Mouse (Mus musculus) hindbrain, embryonic 11.5 days (tissue): ENCODE measurements around the gene Tor2a. TPM values are rescaled to one million over a fixed set of nuclear protein-coding genes. Genes with fewer than 3 reads are reported as not detected.

ENCODE experiments used
- ATAC-seq: fragments of 200-750 bp; cut with Nextera tagmentation; 2 replicates; pipeline ENCODE4 v1.8.0; 2017; ENCODE audit warnings: mild to moderate bottlenecking, moderate TSS enrichment, moderate library complexity; ENCODE audit not compliant: low FRiP score
- DNase-seq: peaks from one replicate; pipeline ENCODE4 v3.0.0-alpha.2; 2015; ENCODE audit warnings: low spot score
- H3K27ac ChIP-seq: fragments of 300-500 bp; sonication (generic); 2 replicates; pipeline ENCODE4 v1.5.1; 2014; ENCODE audit warnings: mild to moderate bottlenecking, low read depth, low read length
- H3K27me3 ChIP-seq: fragments of 300-500 bp; sonication (generic); 2 replicates; pipeline ENCODE4 v1.6.1; 2014; ENCODE audit warnings: mild to moderate bottlenecking, low read length, moderate library complexity, mixed read lengths; ENCODE audit not compliant: control insufficient read depth, insufficient read depth
- H3K36me3 ChIP-seq: fragments of 300-500 bp; sonication (generic); 2 replicates; pipeline ENCODE4 v1.6.1; 2014; ENCODE audit warnings: mild to moderate bottlenecking, low read length, moderate library complexity, mixed read lengths; ENCODE audit not compliant: control insufficient read depth, insufficient read depth
- H3K4me1 ChIP-seq: fragments of 300-500 bp; sonication (generic); replicated peaks from 2 replicates; pipeline ENCODE4 v1.6.1; 2014; ENCODE audit warnings: low read length, mixed read lengths; ENCODE audit not compliant: control insufficient read depth, insufficient read depth
- H3K4me2 ChIP-seq: fragments of 300-500 bp; sonication (generic); replicated peaks from 2 replicates; pipeline ENCODE4 v1.6.1; 2014; ENCODE audit warnings: mild to moderate bottlenecking, low read depth, low read length
- H3K4me3 ChIP-seq: fragments of 300-500 bp; sonication (generic); 2 replicates; pipeline ENCODE4 v1.5.1; 2014; ENCODE audit warnings: low read depth, low read length
- H3K9ac ChIP-seq: fragments of 300-500 bp; sonication (generic); 2 replicates; pipeline ENCODE4 v1.6.1; 2014; ENCODE audit warnings: low read depth, low read length
- H3K9me3 ChIP-seq: fragments of 300-500 bp; sonication (generic); 2 replicates; pipeline ENCODE4 v1.6.1; 2016; ENCODE audit warnings: low read length; ENCODE audit not compliant: control insufficient read depth
- WGBS: fragments of 180-500 bp; shearing (Covaris S2); extraction: QIAGEN DNeasy Blood & Tissue Kit; methylation state at CpG from one replicate; pipeline ENCODE4 v1.1.7; 2014; 5-methylcytosine and 5-hydroxymethylcytosine counted together
- polyA plus RNA-seq: library from polyadenylated mRNA; unstranded; fragments of >200 nt; fragmentation: Nextera tagmentation; extraction: Ambion mirVana; gene quantifications from 2 replicates; pipeline ENCODE4 v1.2.1, GENCODE M21; 2014

The Tor2a gene
- polyA plus RNA-seq, 1 experiment from 2014 or later = 53.1 TPM

GRCm38 (mm10) chr2:32724149-32724548, 32.9 kb upstream of the Tor2a start:
- H3K27ac ChIP-seq = no peak overlapping the region
- no peak overlapping the region for H3K4me3 ChIP-seq
- no peaks in the 10 kb centered on the region for H3K36me3 ChIP-seq
- H3K4me1 ChIP-seq = no peaks in the 10 kb centered on the region
- no peak overlapping the region for H3K9ac ChIP-seq
- no peak for DNase-seq
- H3K9me3 ChIP-seq = no peaks in the 10 kb centered on the region
- no peaks in the 10 kb centered on the region for H3K27me3 ChIP-seq
- ATAC-seq = no peak
- WGBS = 88% methylated on average over 4 of the region's 4 CpGs
- no peak overlapping the region for H3K4me2 ChIP-seq

- Histone ChIP-seq H3K36me3 (no peaks in the 10 kb centered on the region), H3K4me2 (no peak overlapping the region), H3K4me1 (no peaks in the 10 kb centered on the region), H3K9me3 (no peaks in the 10 kb centered on the region), H3K4me3 (no peak overlapping the region), H3K27me3 (no peaks in the 10 kb centered on the region), H3K27ac (no peak overlapping the region), H3K9ac (no peak overlapping the region)
- ATAC-seq (no peak), DNase-seq (no peak)
- WGBS = 83% methylated on average over 16 of the region's 16 CpGs
Observed at GRCm38 (mm10) chr2:32724832-32725790, 31.9 kb upstream of the Tor2a start.

GRCm38 (mm10) chr2:32727435-32727834, 29.6 kb upstream of the Tor2a start:
- ATAC-seq (peak; percentile 94), DNase-seq (peak; percentile 94)
- WGBS = 1% methylated on average over 16 of the region's 16 CpGs
- Histone ChIP-seq H3K36me3 (no peaks in the 10 kb centered on the region), H3K27me3 (no peaks in the 10 kb centered on the region), H3K4me2 (peak overlapping the region; percentile 32), H3K9ac (0 out of 2 replicates have a peak overlapping the region, but pooled peaks have one; percentile 29), H3K9me3 (no peaks in the 10 kb centered on the region), H3K4me1 (0 out of 2 replicates have a peak, but pooled peaks cover 2% of the 10 kb centered on the region), H3K4me3 (peak overlapping the region; percentile 27), H3K27ac (no peak overlapping the region)

GRCm38 (mm10) chr2:32728463-32728862, 28.6 kb upstream of the Tor2a start:
- DNase-seq = no peak
- Histone ChIP-seq H3K9ac (no peak overlapping the region), H3K27ac (no peak overlapping the region), H3K27me3 (no peaks in the 10 kb centered on the region), H3K4me2 (no peak overlapping the region), H3K4me3 (no peak overlapping the region), H3K9me3 (no peaks in the 10 kb centered on the region), H3K4me1 (0 out of 2 replicates have a peak, but pooled peaks cover 2% of the 10 kb centered on the region), H3K36me3 (no peaks in the 10 kb centered on the region)
- no peak for ATAC-seq
- WGBS = 49% methylated on average over 7 of the region's 7 CpGs

DNA sequence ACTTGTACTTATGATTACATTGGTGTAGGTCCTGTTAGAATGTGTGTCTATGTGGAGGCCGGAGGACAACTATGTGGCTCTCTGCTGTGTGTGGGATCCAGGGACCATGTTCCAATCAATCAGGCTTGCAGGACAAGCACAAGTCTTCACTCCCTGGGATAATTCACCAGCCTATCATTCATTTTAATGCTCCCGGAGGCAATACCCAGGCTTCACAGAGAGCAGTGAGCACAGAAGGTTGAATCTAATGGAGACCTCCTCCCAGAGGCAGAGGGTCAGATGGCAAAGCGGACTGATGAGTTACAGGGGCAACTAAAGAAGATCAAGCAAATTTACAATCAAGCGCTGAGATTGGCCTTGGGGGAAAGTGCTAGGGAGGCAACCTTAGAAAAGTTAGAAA, 27.5 kb upstream of the Tor2a start:
- Histone ChIP-seq H3K4me1 (peaks cover 2% of the 10 kb centered on the region; the same call in 1 of the 2 replicates), H3K4me3 (no peak overlapping the region), H3K9ac (no peak overlapping the region), H3K27ac (no peak overlapping the region), H3K27me3 (no peaks in the 10 kb centered on the region), H3K36me3 (no peaks in the 10 kb centered on the region), H3K9me3 (no peaks in the 10 kb centered on the region), H3K4me2 (no peak overlapping the region)
- ATAC-seq = no peak
- no peak for DNase-seq
- 69% methylated on average over 4 of the region's 4 CpGs for WGBS

DNA sequence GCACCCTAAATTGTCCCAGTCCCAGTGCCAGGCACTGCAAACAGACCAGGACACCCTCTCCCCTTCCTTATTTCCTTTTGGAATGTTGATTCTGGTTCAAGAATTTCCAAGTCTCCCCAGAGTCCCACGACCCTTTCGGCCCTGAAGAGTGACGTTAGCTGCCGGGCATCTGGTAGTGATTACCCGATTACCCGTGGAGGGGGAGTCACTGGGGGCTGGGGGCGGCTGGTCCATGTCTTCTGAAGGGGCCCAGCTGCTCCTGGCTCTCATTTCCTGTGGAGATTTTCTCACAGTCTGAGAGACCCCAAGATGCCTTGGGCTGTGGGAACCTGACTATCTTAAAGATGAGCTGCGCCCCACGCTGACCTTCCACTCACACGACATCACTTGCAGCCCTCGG, 26.2 kb upstream of the Tor2a start:
- no peaks in the 10 kb centered on the region for H3K27me3 ChIP-seq
- DNase-seq (peak; percentile 44), ATAC-seq (no peak)
- H3K4me2 ChIP-seq = no peak overlapping the region
- no peaks in the 10 kb centered on the region for H3K36me3 ChIP-seq
- H3K4me1 ChIP-seq = peaks cover 2% of the 10 kb centered on the region; the same call in 1 of the 2 replicates
- H3K4me3 ChIP-seq = no peak overlapping the region
- H3K27ac ChIP-seq = no peak overlapping the region
- WGBS = 42% methylated on average over 11 of the region's 11 CpGs
- H3K9ac ChIP-seq = no peak overlapping the region
- no peaks in the 10 kb centered on the region for H3K9me3 ChIP-seq

DNA sequence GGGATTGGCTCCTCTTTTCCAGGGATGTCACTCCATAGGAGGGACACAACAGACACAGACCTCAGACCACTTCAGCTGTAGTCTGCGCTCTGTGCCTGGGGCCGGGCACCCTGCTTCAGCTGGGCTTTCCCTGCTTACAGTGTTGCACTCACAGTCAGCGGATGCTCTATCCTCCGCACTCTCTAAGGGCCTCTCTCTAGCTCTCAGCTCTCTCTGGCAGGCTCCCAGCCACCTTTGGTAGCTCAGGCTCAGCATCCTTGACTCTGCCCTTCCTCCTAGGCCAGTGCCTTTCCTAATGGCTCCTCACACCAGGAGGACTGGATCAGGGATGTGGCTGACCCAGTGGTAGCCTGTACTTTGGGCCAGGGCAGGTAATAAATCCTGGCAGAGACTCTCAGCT, 25.1 kb upstream of the Tor2a start:
- Histone ChIP-seq H3K9ac (no peak overlapping the region), H3K27ac (no peak overlapping the region), H3K4me3 (no peak overlapping the region), H3K27me3 (no peaks in the 10 kb centered on the region), H3K4me2 (no peak overlapping the region), H3K9me3 (no peaks in the 10 kb centered on the region), H3K4me1 (peaks cover 2% of the 10 kb centered on the region; the same call in 1 of the 2 replicates), H3K36me3 (no peaks in the 10 kb centered on the region)
- 76% methylated on average over 4 of the region's 4 CpGs for WGBS
- ATAC-seq (no peak), DNase-seq (no peak)

DNA sequence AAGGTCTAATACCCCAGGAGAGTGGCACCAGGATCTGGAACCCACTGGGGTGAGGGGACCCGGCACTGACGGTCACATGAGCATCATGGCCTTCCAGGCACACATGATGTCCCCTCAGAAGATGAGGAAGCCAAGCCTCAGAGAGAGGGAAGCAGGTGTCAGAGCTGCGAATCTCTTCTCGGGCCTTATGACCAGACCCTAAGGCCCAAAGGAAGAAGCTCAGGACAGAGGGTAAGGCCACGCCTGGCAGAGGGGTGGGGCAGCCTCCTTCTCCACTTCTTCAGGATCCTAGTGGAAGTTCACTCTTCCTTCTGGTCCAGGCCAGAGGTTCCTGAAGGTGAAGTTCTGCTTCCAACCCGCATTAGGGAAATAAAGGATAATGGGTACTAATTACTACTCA, 24.3 kb upstream of the Tor2a start:
- Histone ChIP-seq H3K36me3 (no peaks in the 10 kb centered on the region), H3K4me3 (no peak overlapping the region), H3K9me3 (no peaks in the 10 kb centered on the region), H3K27me3 (no peaks in the 10 kb centered on the region), H3K4me1 (peaks cover 2% of the 10 kb centered on the region; the same call in 1 of the 2 replicates), H3K9ac (no peak overlapping the region), H3K27ac (no peak overlapping the region), H3K4me2 (no peak overlapping the region)
- ATAC-seq (no peak), DNase-seq (no peak)
- 83% methylated on average over 6 of the region's 6 CpGs for WGBS

- H3K9me3 ChIP-seq = no peaks in the 10 kb centered on the region
- H3K9ac ChIP-seq = no peak overlapping the region
- H3K27me3 ChIP-seq = no peaks in the 10 kb centered on the region
- H3K27ac ChIP-seq = no peak overlapping the region
- H3K4me1 ChIP-seq = peaks cover 2% of the 10 kb centered on the region; the same call in 1 of the 2 replicates
- no peak overlapping the region for H3K4me2 ChIP-seq
- no peak for ATAC-seq
- H3K36me3 ChIP-seq = no peaks in the 10 kb centered on the region
- WGBS = 41% methylated on average over 4 of the region's 4 CpGs
- H3K4me3 ChIP-seq = no peak overlapping the region
- DNase-seq = no peak
Observed at GRCm38 (mm10) chr2:32734480-32734879, 22.6 kb upstream of the Tor2a start.
